Mouse (Mus musculus): ENCODE measurements around the gene P3h1.

DNA sequence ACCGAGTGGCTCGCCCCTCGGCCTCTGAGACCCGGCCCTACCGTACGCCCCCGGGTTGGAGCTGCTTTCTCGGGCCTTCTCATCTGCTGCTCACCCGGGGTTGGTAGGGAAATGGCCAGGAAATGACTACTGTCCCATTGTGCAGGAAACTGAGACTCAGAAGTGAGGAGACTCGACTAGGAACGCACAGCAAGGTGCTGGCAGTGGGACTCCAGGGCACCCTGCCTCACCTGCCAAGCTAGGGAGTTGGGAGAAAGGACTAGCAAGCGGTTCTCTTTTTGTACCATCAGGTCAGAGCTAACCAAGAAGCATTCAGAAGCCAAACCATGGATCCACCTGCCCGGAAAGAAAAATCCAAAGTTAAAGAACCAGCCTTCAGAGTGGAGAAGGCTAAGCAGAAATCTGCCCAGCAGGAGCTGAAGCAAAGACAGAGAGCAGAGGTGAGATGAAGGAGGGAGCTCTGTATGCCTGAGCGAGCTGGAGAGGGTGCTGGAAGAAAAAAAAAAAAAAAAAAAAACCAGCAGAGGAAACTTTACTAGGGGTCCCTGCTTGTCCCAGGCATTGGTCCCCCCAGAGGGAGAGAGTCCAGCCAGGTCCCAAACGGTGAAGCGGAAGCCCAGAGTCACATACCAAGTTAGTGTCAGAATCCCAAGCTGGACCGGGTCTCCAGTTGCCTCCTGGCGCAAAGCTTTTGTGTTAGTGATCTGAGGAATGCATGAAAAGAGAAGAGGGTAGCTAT lies 37.0 kb upstream of the P3h1 start:
- TF ChIP-seq CTCF (IDR thresholded peaks at IDR 0.05; ENCODE audit: low read depth) (no peak), EP300 (IDR thresholded peaks at IDR 0.05; ENCODE audit: low read depth) (no peak)

Measured in liver, postnatal 0 days (tissue).